Mouse (Mus musculus) ES-Bruce4 (cell line): ENCODE data around the gene Card6. TPM values are rescaled to one million over a fixed set of nuclear protein-coding genes. Genes with fewer than 3 reads are reported as not detected.

Source experiments
- H3K27ac ChIP-seq: 2 replicates; pipeline ENCODE4 v1.5.1; 2012; ENCODE audit warnings: low read length, inconsistent platforms; ENCODE audit not compliant: insufficient read depth
- H3K27me3 ChIP-seq: 2 replicates; pipeline ENCODE4 v1.6.1; 2012; ENCODE audit warnings: mild to moderate bottlenecking, low read length, inconsistent platforms; ENCODE audit not compliant: control insufficient read depth, poor library complexity, insufficient read depth, severe bottlenecking
- H3K36me3 ChIP-seq: 2 replicates; pipeline ENCODE4 v1.6.1; 2012; ENCODE audit warnings: inconsistent platforms, mild to moderate bottlenecking, low read length, moderate library complexity; ENCODE audit not compliant: control insufficient read depth, poor library complexity, insufficient read depth, severe bottlenecking
- H3K4me1 ChIP-seq: one replicate; pipeline ENCODE4 v1.8.1; 2011; ENCODE audit warnings: low read length; ENCODE audit not compliant: control insufficient read depth, insufficient read depth
- H3K4me3 ChIP-seq: 2 replicates; pipeline ENCODE4 v1.5.1; 2011; ENCODE audit warnings: low read depth, mild to moderate bottlenecking, low read length
- H3K9ac ChIP-seq: 2 replicates; pipeline ENCODE4 v1.6.1; 2012; ENCODE audit warnings: low read depth, mild to moderate bottlenecking, inconsistent platforms; ENCODE audit not compliant: poor library complexity, severe bottlenecking
- H3K9me3 ChIP-seq: replicated peaks from 2 replicates; pipeline ENCODE4 v1.6.1; 2012; ENCODE audit warnings: mild to moderate bottlenecking, low read length, inconsistent platforms; ENCODE audit not compliant: control insufficient read depth, poor library complexity, insufficient read depth, severe bottlenecking
- CTCF ChIP-seq: IDR thresholded peaks from one replicate; pipeline ENCODE4 v1.8.1; 2011; ENCODE audit warnings: low read depth, low read length
- EP300 ChIP-seq: IDR thresholded peaks from 2 replicates; pipeline ENCODE4 v1.6.1; 2011; ENCODE audit warnings: low read depth, low read length; ENCODE audit not compliant: insufficient read depth
- POLR2A ChIP-seq: IDR thresholded peaks from one replicate; pipeline ENCODE4 v1.8.1; 2011; ENCODE audit warnings: low read length; ENCODE audit not compliant: insufficient read depth
- polyA plus RNA-seq: library from polyadenylated mRNA; stranded (reverse); fragments of >200 nt; gene quantifications from 2 replicates; pipeline ENCODE4 v1.2.4, GENCODE M21; 2011; ENCODE audit warnings: low read depth; ENCODE audit not compliant: missing spikeins, insufficient read depth, insufficient read length

Gene Card6
- 0.67 and 0.82 TPM in 2 replicates for polyA plus RNA-seq

DNA sequence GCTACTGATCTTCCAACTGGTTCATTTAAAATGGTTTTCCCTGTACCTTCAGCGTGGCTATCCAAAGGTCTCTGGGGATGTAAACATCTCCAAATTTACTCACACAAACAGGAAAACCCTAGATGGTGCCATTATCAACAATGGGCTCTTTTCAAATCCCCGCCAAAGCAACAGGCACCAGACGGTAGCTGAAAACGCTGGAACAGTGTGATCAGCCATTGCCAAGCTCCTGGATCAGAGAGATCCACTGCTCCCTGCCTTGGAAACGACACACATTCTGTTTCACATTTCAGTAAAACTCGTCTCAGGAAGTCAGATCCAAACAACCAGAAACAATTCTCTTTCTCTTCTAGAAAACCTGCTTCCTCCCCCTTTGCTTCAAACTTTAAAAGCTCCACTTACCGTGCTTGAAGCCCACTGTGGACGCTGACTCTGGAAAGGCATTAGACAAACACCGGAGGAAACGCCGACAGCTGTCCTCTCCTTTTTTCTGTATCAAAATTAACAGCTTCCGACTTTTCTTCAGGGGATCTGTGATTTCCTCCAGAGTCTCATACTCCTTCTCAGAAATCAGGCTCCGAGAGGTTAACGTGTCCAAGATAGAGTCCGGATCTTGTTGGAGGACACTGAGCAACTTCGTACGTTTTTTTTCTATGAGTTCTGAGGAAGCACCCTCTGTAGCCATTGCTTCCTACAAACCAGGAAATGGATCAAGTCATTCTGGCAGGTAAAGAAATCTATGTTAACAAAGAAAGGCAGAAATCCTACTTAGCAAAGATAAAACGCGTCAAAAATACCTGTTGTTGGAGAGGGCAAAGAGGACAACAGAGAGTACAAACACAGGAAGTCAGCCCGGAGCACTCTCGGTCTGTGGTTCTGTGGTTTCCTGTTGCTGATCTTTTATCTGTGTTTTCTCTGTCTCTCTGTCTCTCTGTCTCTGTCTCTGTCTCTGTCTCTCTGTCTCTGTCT is at the start of gene Card6:
Gene Card6 (minus strand): TSS at position 854 of the 969 bp plus-strand sequence.
- Histone ChIP-seq H3K4me3 (no peak within 1 kb of the TSS), H3K27me3 (no peaks in the 10 kb centered on the region), H3K36me3 (no peaks in the 10 kb centered on the region), H3K9me3 (no peaks in the 10 kb centered on the region), H3K27ac (no peak within 1 kb of the TSS), H3K4me1 (no peaks in the 10 kb centered on the region), H3K9ac (peak within 1 kb of the TSS; percentile 69)
- TF ChIP-seq EP300 = no peak

DNA sequence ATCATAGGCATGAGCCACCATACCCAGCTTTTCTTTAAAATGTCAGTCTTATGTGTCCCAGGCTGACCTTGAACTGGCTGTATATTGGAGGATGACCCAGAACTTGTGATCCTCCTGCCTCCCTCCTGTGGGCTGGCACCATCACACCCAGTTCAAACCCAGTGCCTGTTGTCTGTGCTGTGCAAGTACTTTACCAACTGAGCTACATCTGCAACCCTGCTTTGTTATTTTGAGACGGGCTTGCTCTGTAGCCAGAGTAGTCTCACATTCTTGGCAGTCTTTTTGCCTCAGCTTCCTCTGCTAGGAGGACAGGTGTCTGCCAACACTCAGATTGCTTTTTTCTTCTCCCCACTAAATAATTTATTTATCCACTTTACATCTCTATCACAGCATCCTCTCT is 49.0 kb upstream of the Card6 start:
- TF ChIP-seq POLR2A (no peak), CTCF (no peak), EP300 (no peak)
- no peak overlapping the region for H3K4me3 ChIP-seq
- H3K9me3 ChIP-seq = no peaks in the 10 kb centered on the region
- no peak overlapping the region for H3K9ac ChIP-seq
- no peak overlapping the region for H3K27ac ChIP-seq
- no peaks in the 10 kb centered on the region for H3K4me1 ChIP-seq
- no peaks in the 10 kb centered on the region for H3K27me3 ChIP-seq
- peaks cover 5% of the 10 kb centered on the region for H3K36me3 ChIP-seq

DNA sequence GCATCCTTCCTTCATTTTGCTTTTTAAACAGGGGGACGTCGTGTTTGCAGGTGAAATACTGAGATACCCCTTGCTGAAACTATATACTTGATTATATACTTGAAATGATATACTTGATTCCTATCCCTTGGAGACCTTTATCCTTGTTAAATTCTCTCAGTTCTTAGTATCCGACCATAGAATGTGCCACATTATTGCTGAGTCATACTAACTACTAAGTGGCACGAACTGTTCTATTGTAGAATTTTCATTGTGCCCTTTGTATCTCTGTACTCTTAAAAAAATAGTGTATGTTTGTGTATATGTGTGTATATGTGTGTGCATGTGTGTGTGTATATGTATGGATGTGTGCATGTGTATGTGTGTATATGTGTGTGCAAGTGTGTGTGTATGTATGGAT is 48.0 kb upstream of the Card6 start:
- H3K4me1 ChIP-seq = no peaks in the 10 kb centered on the region
- H3K36me3 ChIP-seq = peaks cover 5% of the 10 kb centered on the region
- TF ChIP-seq CTCF (no peak), POLR2A (no peak), EP300 (no peak)
- H3K4me3 ChIP-seq = no peak overlapping the region
- no peaks in the 10 kb centered on the region for H3K27me3 ChIP-seq
- no peaks in the 10 kb centered on the region for H3K9me3 ChIP-seq
- H3K27ac ChIP-seq = no peak overlapping the region
- H3K9ac ChIP-seq = no peak overlapping the region

DNA sequence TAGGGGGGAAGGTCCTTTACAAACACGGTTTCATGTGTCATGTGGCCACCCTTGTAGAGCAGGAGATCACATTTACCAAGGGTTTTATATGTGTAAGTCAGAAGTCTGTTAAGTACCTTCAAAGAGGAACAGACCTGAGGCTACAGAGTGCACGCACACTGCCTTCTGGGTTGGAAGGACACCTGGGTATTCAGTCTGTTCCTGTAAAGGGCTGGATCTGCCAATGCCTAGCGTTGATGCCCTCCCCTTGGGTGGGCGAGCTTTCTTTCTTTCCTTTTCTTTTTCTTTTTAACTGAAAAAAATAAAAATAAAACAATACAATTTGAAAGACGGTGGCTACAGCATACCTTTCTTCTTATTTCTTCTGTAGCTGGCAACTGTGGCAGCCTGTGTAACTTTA is 46.8 kb upstream of the Card6 start:
- H3K27ac ChIP-seq = no peak overlapping the region
- H3K9me3 ChIP-seq = no peaks in the 10 kb centered on the region
- no peaks in the 10 kb centered on the region for H3K36me3 ChIP-seq
- no peak overlapping the region for H3K4me3 ChIP-seq
- H3K4me1 ChIP-seq = no peaks in the 10 kb centered on the region
- no peak overlapping the region for H3K9ac ChIP-seq
- TF ChIP-seq POLR2A = no peak
- no peak for TF ChIP-seq EP300
- TF ChIP-seq CTCF = no peak
- no peaks in the 10 kb centered on the region for H3K27me3 ChIP-seq

DNA sequence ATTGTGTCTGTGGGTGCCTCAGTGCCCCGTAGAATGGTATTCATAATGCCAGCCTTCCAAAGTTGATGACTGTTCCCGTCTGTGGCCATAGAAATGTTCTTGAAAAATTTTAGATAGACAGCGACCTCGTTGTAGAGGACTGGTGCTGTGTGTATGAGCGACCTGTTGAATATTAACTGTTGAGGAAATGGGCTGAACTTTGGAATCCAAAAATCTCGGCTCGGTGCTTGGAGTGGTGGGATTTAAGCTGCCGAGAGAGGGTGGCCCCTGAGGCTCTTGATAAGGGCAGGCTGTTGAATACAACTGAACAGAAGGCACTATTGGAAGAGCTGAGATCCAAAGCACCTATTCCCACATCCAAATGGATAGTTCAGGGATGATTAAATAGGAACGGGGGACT is 46.3 kb upstream of the Card6 start:
- no peak overlapping the region for H3K4me3 ChIP-seq
- H3K9ac ChIP-seq = no peak overlapping the region
- H3K4me1 ChIP-seq = no peaks in the 10 kb centered on the region
- no peak overlapping the region for H3K27ac ChIP-seq
- no peaks in the 10 kb centered on the region for H3K36me3 ChIP-seq
- TF ChIP-seq POLR2A (no peak), EP300 (no peak), CTCF (no peak)
- no peaks in the 10 kb centered on the region for H3K9me3 ChIP-seq
- no peaks in the 10 kb centered on the region for H3K27me3 ChIP-seq

DNA sequence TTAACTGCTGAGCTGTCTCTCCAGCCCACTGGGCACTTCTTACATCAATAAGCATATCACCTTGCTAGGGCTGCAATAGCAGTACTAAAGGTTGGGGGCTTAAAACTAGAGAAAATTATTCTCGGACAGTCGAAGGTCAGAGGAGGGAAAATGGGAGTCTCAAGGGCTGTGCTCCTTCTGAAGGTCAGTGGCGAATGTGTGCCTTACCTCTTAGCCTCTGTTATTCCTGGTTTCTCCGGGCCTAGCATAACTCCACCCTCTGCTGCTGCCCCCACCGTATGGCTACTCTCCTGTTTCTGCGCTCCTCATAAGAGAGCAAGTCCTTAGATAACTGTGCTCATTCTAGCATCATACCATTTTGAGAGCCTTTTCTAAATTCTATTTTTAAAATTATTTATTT is 43.8 kb upstream of the Card6 start:
- Histone ChIP-seq H3K9me3 (no peaks in the 10 kb centered on the region), H3K4me1 (no peaks in the 10 kb centered on the region), H3K27me3 (no peaks in the 10 kb centered on the region), H3K36me3 (no peaks in the 10 kb centered on the region), H3K27ac (peak overlapping the region; percentile 39), H3K4me3 (no peak overlapping the region), H3K9ac (peak overlapping the region; percentile 9; the same call in 1 of the 2 replicates)
- TF ChIP-seq EP300 = no peak
- no peak for TF ChIP-seq POLR2A
